Mouse (Mus musculus): ENCODE data around the gene Rapgef4. TPM values are rescaled to one million over a fixed set of nuclear protein-coding genes. Genes with fewer than 3 reads are reported as not detected.
A peak's percentile ranks its signal among the peaks of the same experiment; 100 is the strongest.

Gene Rapgef4
- 0.02 TPM in 1 of 2 replicates, not detected in the other for polyA plus RNA-seq (2012)

- Histone ChIP-seq H3K9me3 (ENCODE audit: control insufficient read depth, low read length) (no peaks in the 10 kb centered on the region), H3K27me3 (ENCODE audit: control insufficient read depth) (peaks cover 23% of the 10 kb centered on the region), H3K4me1 (ENCODE audit: control insufficient read depth) (peaks cover 20% of the 10 kb centered on the region), H3K4me3 (replicated peaks) (peak within 1 kb of the TSS; percentile 61), H3K36me3 (ENCODE audit: control insufficient read depth) (no peaks in the 10 kb centered on the region)
- TF ChIP-seq GATA1 (IDR thresholded peaks at IDR 0.05; ENCODE audit: low read length) (no peak), TAL1 (IDR thresholded peaks at IDR 0.05; ENCODE audit: low read length) (no peak)
These were observed at the start of gene Rapgef4 for GRCm38 (mm10) chr2:71980771-71981342. Gene Rapgef4 (plus strand): TSS chr2:71981240.

- TF ChIP-seq TAL1 (IDR thresholded peaks at IDR 0.05; ENCODE audit: low read length): no peak
- no peak for TF ChIP-seq GATA1 (IDR thresholded peaks at IDR 0.05; ENCODE audit: low read length)
- Histone ChIP-seq H3K4me1 (ENCODE audit: control insufficient read depth) (no peaks in the 10 kb centered on the region), H3K9me3 (ENCODE audit: control insufficient read depth, low read length) (peaks cover 3% of the 10 kb centered on the region; the same call in 1 of the 2 replicates), H3K4me3 (replicated peaks) (no peak overlapping the region), H3K27me3 (ENCODE audit: control insufficient read depth) (no peaks in the 10 kb centered on the region), H3K36me3 (ENCODE audit: control insufficient read depth) (no peaks in the 10 kb centered on the region)
These were observed 47.0 kb upstream of the Rapgef4 start for GRCm38 (mm10) chr2:71934046-71934445.

DNA sequence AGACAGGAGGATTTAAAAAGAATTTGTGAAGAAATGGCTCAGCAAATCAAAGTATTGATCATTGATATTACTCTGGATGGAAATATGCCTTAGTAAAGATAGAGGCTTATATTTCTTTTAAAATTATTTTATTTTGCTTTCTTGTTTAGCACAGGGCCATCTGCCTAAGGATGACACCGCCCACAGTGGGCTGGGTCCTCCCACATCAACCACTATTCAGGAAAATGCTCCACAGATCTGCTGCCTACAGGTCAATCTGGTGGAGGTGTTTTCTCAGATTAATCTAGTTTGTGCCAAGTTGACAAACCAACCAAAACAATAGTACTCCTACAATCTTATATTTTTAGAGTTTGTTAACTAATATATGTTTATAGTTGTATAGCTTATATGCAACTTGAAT, 44.3 kb upstream of the Rapgef4 start:
- H3K9me3 ChIP-seq (ENCODE audit: control insufficient read depth, low read length): peaks cover 3% of the 10 kb centered on the region; the same call in 1 of the 2 replicates
- TF ChIP-seq TAL1 (IDR thresholded peaks at IDR 0.05; ENCODE audit: low read length) (no peak), GATA1 (IDR thresholded peaks at IDR 0.05; ENCODE audit: low read length) (no peak)
- no peaks in the 10 kb centered on the region for H3K36me3 ChIP-seq (ENCODE audit: control insufficient read depth)
- H3K4me1 ChIP-seq (ENCODE audit: control insufficient read depth): no peaks in the 10 kb centered on the region
- H3K27me3 ChIP-seq (ENCODE audit: control insufficient read depth): no peaks in the 10 kb centered on the region
- H3K4me3 ChIP-seq (replicated peaks): no peak overlapping the region

- Histone ChIP-seq H3K36me3 (ENCODE audit: control insufficient read depth) (no peaks in the 10 kb centered on the region), H3K27me3 (ENCODE audit: control insufficient read depth) (no peaks in the 10 kb centered on the region), H3K4me1 (ENCODE audit: control insufficient read depth) (no peaks in the 10 kb centered on the region), H3K4me3 (replicated peaks) (no peak overlapping the region), H3K9me3 (ENCODE audit: control insufficient read depth, low read length) (no peaks in the 10 kb centered on the region)
- TF ChIP-seq TAL1 (IDR thresholded peaks at IDR 0.05; ENCODE audit: low read length) (no peak), GATA1 (IDR thresholded peaks at IDR 0.05; ENCODE audit: low read length) (no peak)
These were observed 43.3 kb upstream of the Rapgef4 start for GRCm38 (mm10) chr2:71937649-71938308.

GRCm38 (mm10) chr2:71938716-71939393, 42.2 kb upstream of the Rapgef4 start:
- Histone ChIP-seq H3K4me3 (replicated peaks) (no peak overlapping the region), H3K27me3 (ENCODE audit: control insufficient read depth) (no peaks in the 10 kb centered on the region), H3K36me3 (ENCODE audit: control insufficient read depth) (no peaks in the 10 kb centered on the region), H3K9me3 (ENCODE audit: control insufficient read depth, low read length) (no peaks in the 10 kb centered on the region), H3K4me1 (ENCODE audit: control insufficient read depth) (no peaks in the 10 kb centered on the region)
- TF ChIP-seq GATA1 (IDR thresholded peaks at IDR 0.05; ENCODE audit: low read length) (no peak), TAL1 (IDR thresholded peaks at IDR 0.05; ENCODE audit: low read length) (no peak)

- no peaks in the 10 kb centered on the region for H3K9me3 ChIP-seq (ENCODE audit: control insufficient read depth, low read length)
- H3K36me3 ChIP-seq (ENCODE audit: control insufficient read depth): no peaks in the 10 kb centered on the region
- no peaks in the 10 kb centered on the region for H3K4me1 ChIP-seq (ENCODE audit: control insufficient read depth)
- H3K27me3 ChIP-seq (ENCODE audit: control insufficient read depth): no peaks in the 10 kb centered on the region
- H3K4me3 ChIP-seq (replicated peaks): no peak overlapping the region
- TF ChIP-seq TAL1 (IDR thresholded peaks at IDR 0.05; ENCODE audit: low read length) (no peak), GATA1 (IDR thresholded peaks at IDR 0.05; ENCODE audit: low read length) (no peak)
These were observed 39.9 kb upstream of the Rapgef4 start for GRCm38 (mm10) chr2:71941005-71941720.

DNA sequence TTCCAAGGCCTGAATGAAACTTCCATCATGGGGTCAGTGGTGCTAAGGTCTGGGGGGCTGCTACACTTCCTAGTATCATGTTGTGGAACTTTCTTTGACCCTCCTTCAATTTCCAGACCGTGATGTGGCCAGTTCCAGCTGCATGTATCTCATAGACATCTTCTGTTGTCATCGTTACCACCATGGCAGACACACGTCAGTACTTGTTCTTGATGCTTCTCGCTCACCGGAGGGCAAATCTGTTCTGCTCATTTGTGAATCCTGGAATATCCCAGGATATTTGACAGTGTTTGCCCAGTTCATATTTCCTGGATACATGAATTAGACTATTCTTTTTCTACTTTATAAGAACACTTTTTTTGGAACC, 39.3 kb upstream of the Rapgef4 start:
- Histone ChIP-seq H3K9me3 (ENCODE audit: control insufficient read depth, low read length) (no peaks in the 10 kb centered on the region), H3K27me3 (ENCODE audit: control insufficient read depth) (no peaks in the 10 kb centered on the region), H3K36me3 (ENCODE audit: control insufficient read depth) (no peaks in the 10 kb centered on the region), H3K4me1 (ENCODE audit: control insufficient read depth) (no peaks in the 10 kb centered on the region), H3K4me3 (replicated peaks) (no peak overlapping the region)
- TF ChIP-seq GATA1 (IDR thresholded peaks at IDR 0.05; ENCODE audit: low read length) (no peak), TAL1 (IDR thresholded peaks at IDR 0.05; ENCODE audit: low read length) (no peak)

- no peak for TF ChIP-seq GATA1 (IDR thresholded peaks at IDR 0.05; ENCODE audit: low read length)
- Histone ChIP-seq H3K4me3 (replicated peaks) (no peak overlapping the region), H3K27me3 (ENCODE audit: control insufficient read depth) (no peaks in the 10 kb centered on the region), H3K4me1 (ENCODE audit: control insufficient read depth) (no peaks in the 10 kb centered on the region), H3K36me3 (ENCODE audit: control insufficient read depth) (no peaks in the 10 kb centered on the region), H3K9me3 (ENCODE audit: control insufficient read depth, low read length) (no peaks in the 10 kb centered on the region)
These were observed 29.8 kb upstream of the Rapgef4 start for GRCm38 (mm10) chr2:71951212-71951611.

DNA sequence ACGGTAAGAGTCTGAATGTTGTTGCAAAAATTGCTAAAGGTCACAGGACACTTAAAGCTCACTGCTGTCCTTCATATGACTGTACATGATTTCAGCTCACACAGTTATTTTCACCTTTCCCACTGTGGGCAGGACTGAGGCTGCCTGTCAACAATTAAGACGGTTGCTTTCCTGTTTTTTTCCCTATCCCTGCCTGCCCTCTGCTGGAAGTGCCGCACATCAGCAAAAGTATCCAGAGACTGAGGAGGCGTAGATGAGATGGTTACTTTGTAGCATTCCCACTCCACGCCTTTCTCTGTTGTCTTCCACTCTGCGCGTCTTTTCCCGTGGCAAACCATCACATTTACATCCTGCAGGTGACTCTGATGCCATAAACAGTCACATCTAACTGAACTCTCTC, 25.4 kb upstream of the Rapgef4 start:
- Histone ChIP-seq H3K36me3 (ENCODE audit: control insufficient read depth) (no peaks in the 10 kb centered on the region), H3K4me3 (replicated peaks) (no peak overlapping the region), H3K4me1 (ENCODE audit: control insufficient read depth) (no peaks in the 10 kb centered on the region), H3K27me3 (ENCODE audit: control insufficient read depth) (no peaks in the 10 kb centered on the region), H3K9me3 (ENCODE audit: control insufficient read depth, low read length) (no peaks in the 10 kb centered on the region)
- TF ChIP-seq GATA1 (IDR thresholded peaks at IDR 0.05; ENCODE audit: low read length) (no peak), TAL1 (IDR thresholded peaks at IDR 0.05; ENCODE audit: low read length) (no peak)
